Mouse (Mus musculus) skeletal muscle tissue, adult 2 months (tissue): ENCODE results near the gene Agbl4.

Experiments used
- DNase-seq: peaks from one replicate; pipeline ENCODE4 v3.0.0-alpha.2; 2012; ENCODE audit warnings: low read depth, low spot score

Gene Agbl4

GRCm38 (mm10) chr4:111579115-111579862 lies 1181.8 kb downstream of the Agbl4 start:
- no peak for DNase-seq

- DNase-seq = no peak
Measured at GRCm38 (mm10) chr4:111579863-111580224, 1182.4 kb downstream of the Agbl4 start.

GRCm38 (mm10) chr4:111580239-111580638 lies 1182.8 kb downstream of the Agbl4 start:
- DNase-seq = no peak

- no peak for DNase-seq
Measured at GRCm38 (mm10) chr4:111583562-111584237, 1186.2 kb downstream of the Agbl4 start.

GRCm38 (mm10) chr4:111584286-111584685 lies 1186.8 kb downstream of the Agbl4 start:
- DNase-seq = no peak

- no peak for DNase-seq
Measured at GRCm38 (mm10) chr4:111588211-111588610, 1190.8 kb downstream of the Agbl4 start.

GRCm38 (mm10) chr4:111589467-111590170 lies 1192.2 kb downstream of the Agbl4 start:
- no peak for DNase-seq

GRCm38 (mm10) chr4:111594655-111595295 lies 1197.3 kb downstream of the Agbl4 start:
- DNase-seq = no peak

GRCm38 (mm10) chr4:111597249-111597661 lies 1199.8 kb downstream of the Agbl4 start:
- no peak for DNase-seq

- DNase-seq = no peak
Measured at GRCm38 (mm10) chr4:111597986-111598385, 1200.5 kb downstream of the Agbl4 start.

- DNase-seq = no peak
Measured at GRCm38 (mm10) chr4:111603194-111603593, 1205.7 kb downstream of the Agbl4 start.

GRCm38 (mm10) chr4:111607826-111608500 lies 1210.5 kb downstream of the Agbl4 start:
- DNase-seq = no peak

GRCm38 (mm10) chr4:111621865-111622264 lies 1224.4 kb downstream of the Agbl4 start:
- no peak for DNase-seq

- no peak for DNase-seq
Measured at GRCm38 (mm10) chr4:111624914-111625313, 1227.5 kb downstream of the Agbl4 start.

- DNase-seq = peak; percentile 5
Measured at GRCm38 (mm10) chr4:111626118-111626830, 1228.8 kb downstream of the Agbl4 start.

- DNase-seq = no peak
Measured at GRCm38 (mm10) chr4:111632615-111633014, 1235.2 kb downstream of the Agbl4 start.

GRCm38 (mm10) chr4:111635538-111636124 lies 1238.2 kb downstream of the Agbl4 start:
- DNase-seq = no peak

- DNase-seq = no peak
Measured at GRCm38 (mm10) chr4:111638948-111639708, 1241.7 kb downstream of the Agbl4 start.

GRCm38 (mm10) chr4:111645117-111645830 lies 1247.8 kb downstream of the Agbl4 start:
- no peak for DNase-seq
